Mouse (Mus musculus) lung, postnatal 25 days (tissue): ENCODE data around the gene Pgp.

ENCODE experiments used
- DNase-seq: peaks from one replicate; pipeline ENCODE4 v3.0.0; 2022; ENCODE audit warnings: low spot score

Gene Pgp

DNA sequence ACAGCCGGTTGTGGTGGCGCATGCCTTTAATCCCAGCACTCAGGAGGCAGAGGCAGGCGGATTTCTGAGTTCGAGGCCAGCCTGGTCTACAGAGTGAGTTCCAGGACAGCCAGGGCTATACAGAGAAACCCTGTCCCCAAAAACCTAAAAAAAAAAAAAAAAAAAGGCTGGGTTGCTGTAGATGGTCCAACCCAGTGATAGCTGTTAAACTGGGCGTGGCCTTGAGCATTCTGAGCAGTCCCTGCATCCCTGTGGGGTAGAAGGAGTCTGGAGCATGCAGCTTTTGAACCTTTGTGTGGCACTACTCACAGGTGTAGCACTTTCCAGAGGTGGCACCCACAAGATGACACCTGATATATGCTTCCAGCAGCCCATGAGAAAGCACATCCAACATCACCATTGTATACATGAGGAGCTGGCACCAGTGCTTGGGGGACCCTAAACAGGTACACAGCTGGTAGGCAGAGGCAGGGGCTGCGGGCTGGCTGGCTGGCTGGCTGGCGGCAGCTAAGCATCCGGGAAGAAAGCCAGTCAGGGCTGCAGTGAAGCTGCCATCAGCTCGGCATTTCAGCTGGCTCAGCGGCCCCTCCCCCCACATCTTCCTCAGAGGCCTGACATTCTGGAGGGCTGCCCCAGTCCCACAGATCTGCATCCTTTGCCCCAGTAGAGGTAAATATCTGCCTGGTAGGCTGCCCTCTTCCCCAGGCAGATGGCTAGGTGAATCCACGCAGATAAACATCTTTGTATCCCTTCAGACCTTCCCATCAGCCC, 15.1 kb downstream of the Pgp start:
- DNase-seq, result no peak

DNA sequence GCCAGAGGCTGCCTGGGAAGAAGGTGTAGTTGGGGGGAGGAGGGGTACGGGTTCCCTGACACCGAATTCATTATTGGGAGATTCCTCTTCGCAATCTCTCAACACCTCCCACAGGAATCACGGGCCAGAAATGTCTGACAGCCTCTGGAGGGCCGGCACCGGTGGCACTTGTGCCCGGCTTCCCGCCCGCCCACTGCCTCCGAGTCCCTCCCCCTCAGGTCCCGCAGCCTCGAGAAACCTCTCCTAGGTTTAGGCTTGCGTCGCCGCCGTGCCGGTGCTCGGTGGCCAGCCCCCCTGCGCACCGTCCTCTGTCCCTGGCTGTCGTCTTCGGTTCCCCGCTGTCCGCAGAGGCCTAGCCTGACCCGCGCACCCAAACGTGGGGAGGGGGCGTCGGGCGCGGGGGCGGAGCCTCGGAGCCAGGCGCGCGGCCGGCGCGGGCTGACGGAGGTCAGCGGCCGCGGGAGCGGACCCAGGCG, 18.0 kb downstream of the Pgp start, which contains the start of gene Caskin1:
TSS of gene Caskin1 (plus strand) at position 416 of the 476 bp plus-strand sequence.
- DNase-seq, result no peak

DNA sequence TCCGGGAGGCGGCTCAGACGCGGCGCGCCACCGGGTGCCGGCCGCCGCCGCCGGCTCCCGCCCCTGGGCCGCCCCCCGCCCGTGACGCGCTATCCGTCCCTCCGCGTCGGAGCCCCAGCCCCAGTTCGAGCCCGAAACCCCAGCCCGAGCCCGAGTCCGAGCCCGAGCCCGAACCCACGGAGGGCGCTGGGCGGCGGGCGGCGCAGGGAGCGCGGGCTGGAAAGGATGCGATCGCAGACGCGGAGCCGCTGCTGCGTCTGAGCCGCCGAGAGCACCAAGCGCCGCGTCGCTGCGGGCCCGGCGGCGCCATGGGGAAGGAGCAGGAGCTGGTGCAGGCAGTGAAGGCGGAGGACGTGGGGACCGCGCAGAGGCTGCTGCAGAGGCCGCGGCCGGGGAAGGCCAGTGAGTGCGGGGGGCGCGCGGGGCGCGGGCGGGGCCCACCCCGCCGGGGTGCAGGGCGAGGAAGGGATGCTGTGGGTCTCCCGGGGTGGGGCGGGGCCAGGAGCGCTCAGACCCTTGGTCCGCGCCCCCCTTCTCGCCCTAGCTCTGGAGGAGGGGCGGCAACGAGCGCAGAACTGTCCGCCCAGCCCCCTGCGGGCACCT, 18.6 kb downstream of the Pgp start:
- DNase-seq, result no peak

DNA sequence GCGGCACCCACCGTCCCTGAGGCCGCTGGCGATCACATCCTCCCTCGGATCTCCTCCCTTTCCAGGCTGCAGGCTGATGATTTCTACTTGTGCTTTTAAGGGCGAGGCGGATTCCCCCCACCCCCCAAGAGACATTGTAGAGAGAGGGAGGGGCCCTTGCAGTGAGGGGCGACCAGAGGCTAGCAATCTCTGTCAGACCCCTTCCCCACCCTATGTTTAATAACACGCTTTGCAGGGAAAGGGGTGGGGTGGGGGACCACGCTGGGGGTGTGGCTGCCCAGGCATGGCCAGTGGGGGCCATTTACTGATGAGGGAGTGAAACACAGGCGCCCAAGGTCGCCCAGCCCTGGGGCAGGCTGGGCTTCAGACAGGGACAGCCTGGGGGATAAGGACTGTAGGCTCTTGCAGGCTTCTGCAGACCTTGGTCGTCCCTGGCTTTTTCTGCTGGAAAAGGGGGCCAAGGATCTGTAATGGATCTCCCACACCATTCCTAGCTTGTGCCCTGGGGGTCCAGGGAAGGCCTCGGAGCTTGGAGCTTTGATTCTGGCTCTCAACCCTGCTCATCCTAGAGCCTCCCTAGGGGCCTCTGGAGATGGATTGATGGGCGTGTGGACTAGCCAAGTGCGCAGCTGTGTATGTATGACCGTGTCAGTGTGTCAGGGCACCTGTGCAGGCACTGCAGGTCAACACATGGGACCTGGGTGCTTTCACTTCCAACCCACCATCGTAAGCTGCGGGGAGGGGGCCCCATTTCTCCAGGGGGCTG, 19.3 kb downstream of the Pgp start:
- DNase-seq, result no peak

DNA sequence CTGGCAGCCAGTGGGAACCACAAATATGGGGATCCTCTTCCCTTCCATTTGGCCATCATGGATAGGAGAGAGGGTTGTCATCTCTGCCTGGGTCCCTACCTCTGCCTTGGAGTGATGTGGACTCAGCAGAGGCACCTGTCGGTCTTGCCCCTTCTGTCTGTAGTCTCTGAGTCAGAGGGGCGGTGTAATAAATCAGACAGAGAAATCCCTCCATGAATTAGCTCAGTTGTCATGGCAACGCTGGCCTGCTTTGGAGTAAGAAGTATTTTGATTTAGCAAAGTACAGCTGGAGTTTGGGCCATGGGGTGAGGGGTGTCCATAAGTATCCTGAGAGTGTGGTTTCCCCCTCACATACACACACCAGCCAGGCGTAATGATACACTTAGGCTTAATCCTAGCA, 20.2 kb downstream of the Pgp start:
- DNase-seq, result no peak

DNA sequence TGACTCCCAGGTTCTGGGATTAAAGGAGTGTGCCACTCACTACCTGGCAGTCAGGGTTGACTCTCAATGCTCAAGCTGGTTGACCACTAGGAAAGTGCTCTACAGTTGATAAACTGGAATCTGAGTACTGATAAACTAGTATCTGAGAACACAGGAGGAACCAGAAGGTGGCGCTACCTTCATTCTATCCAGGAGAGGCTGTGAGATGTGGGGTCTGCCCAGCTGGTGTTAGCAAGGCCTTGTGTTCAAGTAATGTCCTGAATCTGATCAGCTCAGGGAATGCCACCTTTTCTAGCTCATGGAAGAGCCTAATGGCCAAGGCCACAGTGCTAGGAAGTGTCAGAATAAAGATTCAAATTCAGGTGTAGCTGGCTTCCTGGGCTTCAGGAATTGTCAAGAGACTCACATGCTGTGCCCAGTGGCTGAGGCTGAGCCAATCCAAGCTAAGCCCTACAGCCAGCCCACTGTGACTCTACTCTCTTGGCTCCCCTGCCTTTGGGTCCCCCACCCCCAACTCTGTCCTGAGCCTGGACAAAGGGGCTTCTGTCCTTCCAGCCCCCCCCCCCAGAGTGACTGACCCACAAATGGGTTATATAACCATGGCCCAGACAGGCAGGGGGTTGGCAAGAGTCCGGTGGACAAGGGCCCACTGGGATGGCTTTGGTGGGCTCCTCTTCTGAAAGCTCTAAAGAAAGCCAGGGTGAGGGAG, 24.6 kb downstream of the Pgp start:
- DNase-seq, result peak; percentile 55

DNA sequence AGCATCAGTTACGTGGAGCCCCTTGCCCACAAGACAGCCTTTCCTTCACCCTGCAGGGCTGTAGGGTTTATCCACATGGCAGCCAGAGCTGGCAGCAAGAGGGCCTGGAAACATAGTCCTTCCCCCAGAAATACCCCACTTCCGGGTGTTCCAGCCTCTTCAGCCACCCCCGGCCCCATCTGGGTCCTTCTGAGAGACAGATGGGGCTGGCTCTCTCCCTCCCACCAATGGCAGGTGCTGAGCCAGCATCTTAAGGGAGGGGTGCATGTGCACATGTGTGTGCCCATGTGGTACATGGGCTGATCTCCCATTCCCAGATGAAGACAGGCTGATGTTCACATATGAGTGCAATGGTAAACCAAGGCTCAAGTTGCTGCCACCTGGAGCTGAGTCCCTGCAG, 25.3 kb downstream of the Pgp start:
- no peak for DNase-seq

DNA sequence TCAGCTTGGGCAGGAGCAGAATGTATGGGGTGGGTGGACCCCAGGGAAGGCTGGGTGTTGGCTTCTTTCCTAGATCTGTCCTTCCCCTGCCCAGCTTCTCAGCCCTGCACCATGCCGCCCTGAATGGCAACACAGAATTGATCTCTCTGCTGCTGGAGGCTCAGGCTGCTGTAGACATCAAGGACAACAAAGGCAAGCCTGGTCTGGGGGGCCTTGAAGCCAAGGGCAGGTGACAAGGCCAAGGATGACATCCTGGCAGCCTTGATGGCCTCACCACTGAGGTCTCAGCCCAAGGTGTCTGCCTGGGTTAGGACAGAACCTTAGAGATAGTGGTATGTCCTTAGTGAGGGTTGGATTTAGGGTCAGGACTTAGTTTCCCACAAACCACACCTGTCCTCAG, 25.8 kb downstream of the Pgp start:
- DNase-seq, result no peak

DNA sequence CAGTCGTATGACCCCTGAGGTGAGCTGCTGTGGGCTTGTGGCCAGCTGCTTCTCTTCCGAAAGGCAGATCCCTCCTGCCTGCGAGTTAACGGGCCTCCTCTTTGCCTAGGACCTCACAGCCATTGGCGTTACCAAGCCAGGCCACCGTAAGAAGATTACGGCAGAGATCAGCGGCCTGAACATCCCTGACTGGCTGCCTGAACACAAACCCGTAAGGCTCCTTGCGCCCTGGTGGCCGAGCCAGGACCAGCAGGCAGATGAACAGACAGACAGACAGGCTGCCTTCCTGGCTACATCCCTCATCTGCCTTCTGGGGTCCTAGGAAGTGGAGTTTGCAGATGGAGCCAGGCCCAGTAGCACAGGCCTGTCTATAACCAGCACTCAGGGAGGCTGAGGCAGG, 32.0 kb downstream of the Pgp start:
- no peak for DNase-seq

DNA sequence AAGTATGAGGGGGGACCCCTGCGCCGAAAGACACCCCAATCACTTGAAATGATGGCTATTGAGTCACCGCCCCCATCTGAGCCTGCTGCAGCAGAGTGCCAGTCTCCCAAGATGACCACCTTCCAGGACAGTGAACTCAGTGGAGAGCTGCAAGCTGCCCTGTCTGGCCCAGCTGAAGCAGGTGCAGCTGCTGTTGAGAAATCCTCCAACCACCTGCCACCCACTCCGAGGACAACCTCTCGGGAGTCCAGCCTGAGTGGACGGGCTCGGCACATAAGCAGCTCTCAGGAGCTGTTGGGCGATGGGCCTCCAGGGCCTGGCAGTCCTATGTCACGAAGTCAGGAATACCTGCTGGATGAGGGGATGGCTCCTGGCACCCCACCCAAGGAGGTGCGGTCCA, 33.9 kb downstream of the Pgp start:
- no peak for DNase-seq

DNA sequence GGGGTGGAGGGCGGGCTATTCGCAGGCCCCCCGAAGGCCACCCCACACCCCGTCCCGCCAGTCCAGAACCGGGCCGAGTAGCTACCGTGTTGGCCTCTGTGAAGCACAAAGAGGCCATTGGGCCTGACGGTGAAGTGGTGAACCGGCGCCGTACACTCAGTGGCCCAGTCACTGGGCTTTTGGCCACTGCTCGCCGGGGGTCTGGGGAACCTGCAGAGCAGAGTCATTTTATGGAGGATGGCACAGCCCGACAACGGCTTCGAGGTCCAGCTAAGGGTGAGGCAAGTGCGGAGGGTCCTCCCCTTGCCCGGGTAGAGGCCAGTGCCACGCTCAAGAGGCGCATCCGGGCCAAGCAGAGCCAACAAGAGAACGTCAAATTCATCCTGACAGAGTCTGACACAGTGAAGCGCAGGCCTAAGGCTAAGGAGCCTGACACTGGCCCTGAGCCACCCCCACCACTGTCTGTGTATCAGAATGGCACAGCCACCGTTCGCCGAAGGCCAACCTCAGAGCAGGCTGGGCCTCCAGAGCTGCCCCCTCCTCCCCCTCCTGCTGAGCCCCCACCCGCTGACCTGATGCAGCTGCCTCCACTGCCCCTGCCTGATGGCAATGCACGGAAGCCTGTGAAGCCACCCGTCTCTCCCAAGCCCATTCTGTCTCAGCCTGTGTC, 35.2 kb downstream of the Pgp start:
- DNase-seq, result no peak

DNA sequence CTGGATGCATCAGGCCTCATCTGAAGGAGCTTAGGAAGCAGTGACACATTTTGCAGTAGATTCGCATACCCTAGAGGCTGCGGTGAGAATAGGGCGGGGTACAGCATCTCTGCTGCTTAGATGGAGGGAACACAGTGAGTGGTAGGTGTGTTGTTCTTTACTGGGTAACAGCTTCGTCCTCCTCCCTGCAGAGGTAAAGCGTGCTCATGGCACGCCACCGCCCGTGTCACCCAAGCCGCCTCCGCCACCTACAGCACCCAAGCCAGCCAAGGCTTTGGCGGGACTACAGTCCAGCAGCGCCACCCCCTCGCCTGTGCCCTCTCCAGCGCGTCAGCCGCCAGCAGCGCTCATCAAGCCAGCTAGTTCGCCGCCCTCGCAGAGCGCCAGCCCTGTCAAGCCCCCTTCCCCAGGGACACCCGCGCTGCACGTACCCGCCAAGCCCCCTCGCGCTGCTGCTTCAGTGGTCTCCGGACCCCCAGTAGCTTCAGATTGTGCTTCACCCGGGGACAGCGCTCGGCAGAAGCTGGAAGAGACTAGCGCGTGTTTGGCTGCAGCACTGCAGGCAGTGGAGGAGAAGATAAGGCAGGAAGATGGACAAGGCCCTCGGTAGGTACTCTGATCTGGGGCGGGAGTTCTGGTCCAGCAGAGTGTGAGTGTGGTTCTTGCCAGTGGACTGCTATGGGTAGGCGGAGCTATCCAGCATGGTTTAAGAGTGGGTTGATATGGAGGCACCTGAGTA, 36.3 kb downstream of the Pgp start:
- no peak for DNase-seq

DNA sequence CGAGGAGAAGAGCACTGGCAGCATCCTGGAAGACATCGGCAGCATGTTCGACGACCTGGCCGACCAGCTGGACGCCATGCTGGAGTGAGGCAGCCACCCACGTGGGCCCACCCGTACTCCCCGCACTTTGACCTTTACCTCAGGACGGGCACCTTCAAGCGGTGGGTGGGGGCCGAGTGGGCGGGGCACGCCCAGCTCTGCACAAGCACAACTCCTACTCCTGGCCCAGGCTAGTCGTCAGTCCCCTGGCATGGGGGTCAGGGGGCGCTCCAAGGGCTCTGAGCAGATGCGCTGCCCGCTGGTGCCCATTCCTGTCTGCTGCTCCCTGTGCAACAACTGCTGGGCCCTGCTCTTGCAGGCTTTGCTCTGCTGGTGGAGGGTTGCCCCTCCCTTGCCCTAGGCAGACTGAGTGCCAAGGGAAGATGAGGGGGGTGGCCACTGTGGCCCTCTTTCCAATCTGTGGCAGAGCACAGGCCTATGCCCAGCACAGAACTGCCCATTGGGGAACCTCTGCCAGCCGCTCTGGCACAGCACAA, 37.0 kb downstream of the Pgp start:
- DNase-seq, result no peak

DNA sequence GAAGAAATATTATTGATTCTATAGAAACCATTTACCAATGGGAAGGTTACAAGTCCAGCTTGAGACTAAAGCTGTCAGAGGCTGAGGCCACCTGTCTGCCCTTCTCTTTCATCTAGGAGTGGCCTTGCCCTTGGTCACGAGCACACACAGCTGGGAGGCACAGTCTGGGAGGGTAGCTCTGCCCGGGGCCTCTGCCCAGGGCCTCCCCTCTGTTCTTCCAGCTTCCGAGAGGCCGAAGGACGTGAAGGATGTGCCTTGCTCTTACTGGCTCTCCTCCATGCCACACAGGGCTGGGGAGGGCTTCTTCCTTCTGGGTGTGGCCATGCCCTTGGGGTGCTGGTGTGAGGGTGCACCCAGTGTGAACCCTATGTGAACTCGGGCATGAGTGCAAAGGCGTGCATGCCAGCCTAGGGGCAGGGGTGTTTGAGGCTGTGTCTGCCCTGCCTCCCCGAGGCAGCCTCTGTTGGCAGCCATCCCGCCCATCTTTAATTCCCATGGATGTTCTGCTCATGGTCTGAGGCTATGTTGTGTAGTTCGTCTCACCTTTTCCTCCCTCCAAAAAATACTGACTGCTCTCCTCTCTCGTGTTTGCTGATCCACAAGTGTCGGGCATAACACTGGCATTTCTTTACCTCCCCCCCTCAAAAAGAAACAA, 37.7 kb downstream of the Pgp start:
- no peak for DNase-seq

DNA sequence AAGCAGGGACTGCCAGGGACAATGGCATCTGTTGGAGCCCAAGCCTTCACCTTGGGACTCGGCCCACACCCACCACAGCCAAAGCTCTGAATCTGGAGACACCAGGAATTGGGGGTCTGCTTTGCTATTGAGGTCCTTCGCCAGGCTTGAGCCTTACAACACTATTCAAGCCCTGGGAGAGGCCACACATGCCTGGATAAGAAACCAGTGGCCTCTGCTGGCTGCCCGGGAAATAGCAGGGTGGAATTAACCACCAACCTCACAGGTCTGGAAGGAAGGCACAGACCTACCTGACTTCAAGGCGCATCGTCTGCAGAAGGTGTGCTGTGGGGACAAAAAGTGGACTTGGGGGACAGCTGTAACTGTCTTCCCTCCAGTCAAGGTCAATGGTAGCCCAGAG, 43.4 kb downstream of the Pgp start:
- DNase-seq, result peak; percentile 56

DNA sequence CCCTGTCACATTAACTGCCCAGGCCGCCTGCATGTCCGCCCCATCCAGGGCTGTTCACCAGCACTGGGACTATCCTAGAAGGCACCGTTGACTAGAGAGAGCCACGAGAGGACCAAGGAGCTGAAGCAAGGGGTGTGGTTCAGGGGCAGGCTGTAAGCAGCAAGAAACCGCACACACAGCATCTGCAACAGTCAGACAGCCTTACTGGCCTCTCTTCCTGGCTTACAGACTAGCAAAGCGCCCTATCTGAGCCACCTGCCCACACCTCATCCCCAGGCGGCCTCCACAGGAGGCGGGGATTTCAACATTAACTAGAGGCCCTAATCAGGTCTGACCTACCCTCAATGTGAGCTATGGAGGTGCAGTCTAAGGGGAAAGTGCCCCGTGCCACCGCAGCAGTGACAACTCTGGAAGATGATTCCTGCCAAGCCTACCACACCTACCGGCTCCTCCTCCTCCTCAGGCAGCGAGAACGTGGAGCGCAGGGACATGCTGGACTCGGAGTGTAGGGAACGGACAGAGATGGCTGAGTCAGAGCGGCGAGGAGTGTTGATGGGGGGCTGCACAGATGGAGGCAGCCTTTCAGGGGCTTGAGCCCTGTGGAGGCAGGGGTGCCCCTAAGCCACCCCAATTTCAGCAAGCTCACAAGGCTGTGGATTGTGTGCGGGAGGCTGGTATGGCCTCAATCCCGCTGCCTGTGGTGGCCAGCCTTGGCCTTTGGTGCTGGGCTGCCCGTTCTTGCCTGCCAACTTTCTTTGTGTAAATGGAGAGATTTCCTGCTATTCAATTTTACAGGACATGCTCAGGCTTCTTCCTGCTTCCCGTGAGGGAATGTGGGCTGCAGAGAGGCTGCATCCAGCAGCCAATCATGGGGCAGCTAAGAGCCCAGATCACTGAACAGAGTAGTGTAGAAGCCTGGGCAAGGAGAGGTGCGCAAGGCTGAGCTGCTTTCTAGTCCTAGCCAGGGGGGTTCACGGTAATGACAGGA, 44.4 kb downstream of the Pgp start:
- peak; percentile 65 for DNase-seq

DNA sequence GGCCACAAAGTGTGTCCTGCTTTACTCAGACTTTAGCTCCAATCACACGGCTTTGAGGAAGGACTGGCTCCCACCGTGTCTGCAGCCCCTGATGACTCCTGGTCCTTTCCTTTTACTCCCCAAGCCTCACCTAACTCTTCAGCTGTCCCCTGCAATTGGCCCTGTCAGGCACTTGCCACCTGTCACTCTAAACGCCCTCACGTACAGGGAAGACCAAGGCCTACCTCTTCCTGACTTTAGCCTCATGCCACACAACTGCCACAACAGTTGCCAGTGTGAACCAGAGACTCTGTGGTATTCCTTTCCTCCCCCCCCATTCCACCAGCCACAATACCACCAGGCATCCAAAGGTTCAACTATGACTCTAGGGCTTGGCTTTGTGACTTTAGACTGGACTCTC, 50.3 kb downstream of the Pgp start:
- DNase-seq, result no peak
